Mouse (Mus musculus) ovary, adult 2 months (tissue): ENCODE data around the gene Pbx4. TPM values are rescaled to one million over a fixed set of nuclear protein-coding genes. Genes with fewer than 3 reads are reported as not detected.

Experiments
- polyA plus RNA-seq: library from polyadenylated mRNA; depleted of rRNA; stranded (reverse); fragments of >200 nt; gene quantifications from 2 replicates; pipeline ENCODE4 v1.2.3, GENCODE M21; 2012; rRNA removed

Pbx4 gene
- polyA plus RNA-seq = 3.2 and 11.6 TPM in 2 replicates

DNA sequence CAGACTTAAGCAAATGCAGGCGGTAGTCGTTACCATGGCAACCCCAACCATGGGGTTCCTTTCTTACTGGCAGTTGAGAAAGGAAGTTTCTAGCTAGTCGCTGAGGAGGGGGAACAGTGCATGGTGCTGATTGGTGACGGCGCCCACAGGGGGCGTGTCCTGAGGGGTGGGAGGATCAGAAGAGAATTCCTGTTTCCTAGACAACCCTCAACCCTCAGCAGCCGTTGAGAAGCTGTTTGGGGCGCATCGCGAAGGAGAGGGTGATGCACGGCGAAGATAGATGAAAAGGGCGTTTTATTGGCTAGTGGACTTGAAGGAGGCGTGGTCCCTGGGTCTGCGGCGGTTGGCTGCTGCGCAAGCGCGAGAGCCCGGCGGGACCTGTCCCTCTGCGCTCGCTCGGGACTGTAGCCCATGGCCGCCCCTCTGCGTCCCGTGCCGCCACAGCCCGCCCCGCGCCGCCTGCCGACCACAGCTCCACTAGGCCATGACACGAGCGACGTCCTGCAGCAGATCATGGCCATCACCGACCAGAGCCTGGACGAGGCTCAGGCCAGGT, at the start of gene Pbx4:
Pbx4 (plus strand) TSS at position 194 of the 556 bp plus-strand sequence.

DNA sequence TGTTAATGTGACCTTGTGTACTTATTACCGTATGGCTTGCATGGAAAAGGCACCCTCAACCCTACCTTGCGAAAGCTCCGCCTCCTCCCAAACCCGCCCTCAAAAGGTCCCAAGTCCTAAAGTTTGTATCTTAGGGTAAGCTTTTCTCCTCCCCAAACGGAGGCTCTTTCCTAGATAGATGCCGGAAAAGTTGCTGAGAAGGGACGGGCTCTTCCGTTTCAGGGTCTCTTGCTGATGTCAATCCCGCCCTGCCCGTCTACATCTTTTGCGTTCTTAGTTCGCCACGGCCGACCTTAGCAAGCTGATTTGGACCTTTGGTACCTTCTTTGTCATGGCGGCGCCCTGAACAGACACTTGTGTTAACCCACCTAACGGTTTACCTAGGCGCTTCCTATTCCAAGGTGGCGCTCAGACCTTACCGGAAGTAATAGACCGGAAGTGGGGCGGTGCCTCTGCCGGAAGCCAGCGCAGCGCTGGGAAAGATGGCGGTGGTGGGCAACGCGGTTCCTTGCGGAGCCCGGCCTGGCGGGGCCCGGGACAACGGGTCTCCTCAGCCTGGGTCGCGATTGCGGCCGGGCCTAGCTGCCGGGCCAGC, 41.4 kb upstream of the Pbx4 start, which contains the start of the genes Atp13a1 and Zfp866:
Atp13a1 (plus strand) TSS at position 391 of the 595 bp plus-strand sequence.
Zfp866 (minus strand) TSS at position 406 of the 595 bp plus-strand sequence.

DNA sequence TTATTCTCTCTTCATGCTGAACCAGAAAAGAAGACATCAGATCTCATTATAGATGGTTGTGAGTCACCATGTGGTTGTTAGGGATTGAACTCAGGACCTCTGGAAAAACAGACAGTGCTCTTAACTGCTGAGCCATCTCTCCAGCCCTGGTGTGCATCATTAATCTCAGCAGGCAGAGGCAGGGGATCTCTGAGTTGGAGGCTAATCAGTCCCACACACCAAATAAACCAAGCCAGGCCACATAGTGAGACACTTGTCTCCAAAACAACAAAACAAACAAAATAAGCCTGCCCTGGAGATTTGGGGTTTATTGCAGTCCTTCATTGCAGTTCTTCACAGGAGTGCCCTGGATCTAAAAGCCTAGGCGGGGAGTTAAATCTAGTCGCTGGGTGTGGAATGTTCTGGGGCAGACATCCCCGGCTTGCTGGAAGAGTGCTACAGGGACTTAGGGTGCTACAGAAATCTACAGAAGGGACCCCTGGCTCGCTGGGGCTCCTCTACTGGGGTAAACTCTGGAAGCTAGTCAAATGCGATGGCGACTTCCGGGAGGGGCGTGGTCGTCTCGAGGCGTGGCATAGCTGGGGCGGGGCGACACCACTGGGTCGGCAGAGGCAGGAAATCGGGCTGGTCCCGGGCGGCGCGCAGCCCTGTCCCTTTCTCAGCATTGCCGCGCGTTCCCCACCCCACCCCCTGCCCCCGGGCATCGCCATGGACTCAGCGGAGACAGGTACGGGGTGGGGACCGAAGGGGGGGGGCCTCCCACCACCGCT, 24.0 kb upstream of the Pbx4 start, which contains the start of gene Gmip:
Gmip (plus strand) TSS at position 586 of the 770 bp plus-strand sequence.

DNA sequence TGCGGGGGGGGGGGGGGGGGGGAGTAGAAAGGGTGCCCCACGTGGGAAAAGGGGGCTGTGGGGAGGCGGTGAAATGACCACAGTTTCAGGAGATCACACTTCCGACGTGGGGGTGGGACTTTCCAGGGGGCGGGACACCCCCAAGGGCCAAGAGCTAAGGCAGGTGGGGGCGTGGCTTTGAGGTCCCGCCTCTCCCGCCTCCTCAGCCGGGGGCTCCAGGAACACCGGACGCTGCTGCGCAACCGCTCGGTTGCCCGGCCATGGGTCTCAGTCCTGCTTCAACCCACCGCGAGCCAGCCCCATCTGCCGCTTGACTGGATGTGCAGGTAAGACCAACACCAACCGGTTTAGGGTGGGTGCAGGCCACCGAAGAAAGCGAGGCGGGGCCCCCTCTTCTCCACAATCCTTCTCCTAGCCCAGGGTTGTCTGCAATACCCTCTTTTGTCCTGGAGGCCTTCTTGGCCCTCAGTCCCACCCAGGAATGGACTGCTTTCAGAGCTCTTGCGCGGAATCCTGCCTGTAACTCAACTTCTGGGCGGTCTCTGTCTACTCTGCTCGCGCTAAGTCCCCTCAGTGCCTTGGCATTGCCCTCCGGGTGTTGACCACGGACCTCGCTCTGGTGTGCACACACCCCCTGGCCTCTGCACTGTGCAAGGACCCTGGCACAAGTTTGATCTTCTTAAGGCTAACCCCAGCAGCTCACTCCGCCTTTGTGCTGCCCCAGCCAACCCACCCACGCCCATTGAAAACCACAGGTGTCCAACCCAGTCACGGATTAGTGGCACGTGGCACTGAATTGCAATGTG, 9.7 kb upstream of the Pbx4 start, which contains the start of gene Lpar2:
Lpar2 (plus strand) TSS at position 44 of the 806 bp plus-strand sequence.

DNA sequence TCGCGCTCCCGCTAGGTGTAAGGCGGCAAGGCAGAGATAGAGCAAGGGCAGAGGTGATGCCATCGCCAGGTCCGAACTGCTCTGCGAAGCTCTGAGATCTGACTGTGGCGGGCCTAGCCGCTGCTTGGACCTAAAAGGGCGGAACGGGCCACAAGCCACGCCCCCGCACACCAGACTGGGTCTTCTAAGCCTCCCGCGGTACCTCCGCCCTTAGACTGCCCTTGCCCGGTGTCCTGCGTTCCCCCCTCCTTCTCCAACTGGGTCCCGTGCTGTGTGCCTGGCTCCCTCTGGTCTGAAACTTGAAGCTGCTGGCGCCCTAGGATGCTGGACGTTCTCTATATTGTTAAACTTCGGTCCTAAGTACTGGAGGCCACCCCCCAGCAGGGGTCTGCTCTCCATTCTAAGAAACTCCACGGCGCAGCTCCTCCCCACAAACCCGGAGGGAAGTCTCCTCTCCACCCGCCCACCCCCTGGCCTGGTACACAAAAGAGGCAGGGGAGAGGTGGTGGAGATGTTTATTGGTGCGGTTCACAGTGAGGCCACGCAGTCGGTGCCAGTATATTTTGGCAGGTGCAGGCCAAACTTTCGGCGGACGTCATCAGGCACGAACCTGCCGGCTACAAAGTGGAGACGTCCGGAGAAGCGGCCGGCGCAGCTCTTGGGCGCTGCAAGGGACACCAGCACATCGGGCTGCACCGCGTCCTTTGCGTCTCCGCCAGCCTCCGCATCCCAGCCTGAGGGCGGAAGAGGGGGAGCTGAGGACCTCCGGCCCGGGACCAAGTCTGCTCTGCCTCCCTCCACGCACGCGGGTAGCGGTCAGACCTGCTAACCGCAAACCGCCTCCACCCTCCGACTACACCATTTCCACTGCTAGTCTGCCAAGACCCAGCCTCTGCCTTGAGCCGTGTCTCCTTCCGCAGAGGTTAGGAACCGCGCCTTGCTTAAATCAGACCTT, 55.3 kb downstream of the Pbx4 start, which contains the start of gene Cilp2:
Cilp2 (minus strand) TSS at position 399 of the 955 bp plus-strand sequence.

DNA sequence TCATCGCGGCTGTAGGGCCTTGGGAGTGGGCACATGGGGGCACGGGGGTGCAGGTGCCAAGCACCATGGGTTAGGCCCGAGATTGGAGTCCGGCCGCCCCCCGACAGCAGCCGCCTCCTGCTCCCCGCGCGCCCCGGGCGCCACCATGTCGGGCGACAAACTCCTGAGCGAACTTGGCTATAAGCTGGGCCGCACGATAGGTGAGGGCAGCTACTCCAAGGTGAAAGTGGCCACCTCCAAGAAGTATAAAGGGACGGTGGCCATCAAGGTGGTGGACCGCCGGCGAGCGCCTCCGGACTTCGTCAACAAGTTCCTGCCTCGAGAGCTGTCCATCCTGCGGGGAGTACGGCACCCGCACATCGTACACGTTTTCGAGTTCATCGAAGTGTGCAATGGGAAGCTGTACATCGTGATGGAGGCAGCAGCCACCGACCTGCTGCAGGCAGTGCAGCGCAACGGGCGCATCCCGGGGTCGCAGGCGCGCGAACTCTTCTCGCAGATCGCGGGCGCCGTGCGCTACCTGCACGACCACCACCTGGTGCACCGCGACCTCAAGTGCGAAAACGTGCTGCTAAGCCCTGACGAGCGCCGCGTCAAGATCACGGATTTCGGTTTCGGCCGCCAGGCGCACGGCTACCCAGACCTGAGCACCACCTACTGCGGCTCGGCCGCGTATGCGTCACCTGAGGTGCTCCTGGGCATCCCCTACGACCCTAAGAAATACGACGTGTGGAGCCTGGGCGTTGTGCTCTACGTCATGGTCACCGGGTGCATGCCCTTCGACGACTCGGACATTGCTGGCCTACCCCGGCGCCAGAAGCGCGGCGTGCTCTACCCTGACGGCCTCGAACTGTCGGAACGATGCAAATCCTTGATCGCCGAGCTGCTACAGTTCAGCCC, 70.1 kb downstream of the Pbx4 start, which contains the start of the genes Tssk6, Ndufa13 and Yjefn3:
Tssk6 (plus strand) TSS at position 22 of the 900 bp plus-strand sequence.
Ndufa13 (minus strand) TSS at position 396 of the 900 bp plus-strand sequence.
Yjefn3 (minus strand) TSS at position 550 of the 900 bp plus-strand sequence.

Other genes starting within 250 kb of the Pbx4 start
- gene Zfp868, start 206.9 kb upstream of the Pbx4 start, polyA plus RNA-seq = 4.2 and 5.2 TPM in 2 replicates
- 1.2 TPM in 2 replicates for gene Zfp964, start 178.0 kb upstream of the Pbx4 start, polyA plus RNA-seq
- gene Zfp869, start 121.8 kb upstream of the Pbx4 start, polyA plus RNA-seq = 1.3 and 1.6 TPM in 2 replicates
- 2.0 and 2.3 TPM in 2 replicates for gene Zfp963, start 82.5 kb upstream of the Pbx4 start, polyA plus RNA-seq
- gene Gm20422, start 57.6 kb upstream of the Pbx4 start, polyA plus RNA-seq = 1.3 TPM in 1 of 2 replicates, not detected in the other
- 140 and 171 TPM in 2 replicates for gene Atp13a1, start 41.3 kb upstream of the Pbx4 start, polyA plus RNA-seq
- gene Zfp866, start 41.3 kb upstream of the Pbx4 start, polyA plus RNA-seq = 8.8 and 12.2 TPM in 2 replicates
- gene Gmip, start 23.8 kb upstream of the Pbx4 start, polyA plus RNA-seq = 25.7 and 31.8 TPM in 2 replicates
- gene Lpar2, start 10.1 kb upstream of the Pbx4 start, polyA plus RNA-seq = 7.3 and 7.6 TPM in 2 replicates
- 0.92 and 1.4 TPM in 2 replicates for gene Cilp2, start 55.2 kb downstream of the Pbx4 start, polyA plus RNA-seq
- gene Tssk6, start 69.7 kb downstream of the Pbx4 start, polyA plus RNA-seq = 2.1 and 3.1 TPM in 2 replicates
- 98.7 and 144 TPM in 2 replicates for gene Ndufa13, start 70.1 kb downstream of the Pbx4 start, polyA plus RNA-seq
- 14.1 and 14.6 TPM in 2 replicates for gene Yjefn3, start 70.2 kb downstream of the Pbx4 start, polyA plus RNA-seq
- gene Gatad2a, start 163.9 kb downstream of the Pbx4 start, polyA plus RNA-seq = 79.6 and 96.8 TPM in 2 replicates
- 155 and 161 TPM in 2 replicates for gene Mau2, start 210.2 kb downstream of the Pbx4 start, polyA plus RNA-seq
- 9.9 and 11.8 TPM in 2 replicates for gene Sugp1, start 210.3 kb downstream of the Pbx4 start, polyA plus RNA-seq
- gene Tm6sf2, start 240.4 kb downstream of the Pbx4 start, polyA plus RNA-seq = 5.8 and 7.3 TPM in 2 replicates